Mouse (Mus musculus) brain, embryonic 14.5 days (tissue): Measurements from ENCODE around the gene Zfhx3.

Experiments
- CTCF ChIP-seq: fragments of 200-500 bp; IDR thresholded peaks from 2 replicates; pipeline ENCODE4 v1.5.1; 2012; ENCODE audit warnings: inconsistent platforms, mild to moderate bottlenecking, moderate library complexity, borderline replicate concordance; ENCODE audit not compliant: insufficient read depth, insufficient read length; ENCODE audit errors: extremely low read depth
- POLR2A ChIP-seq: fragments of 200-500 bp; IDR thresholded peaks from 2 replicates; pipeline ENCODE4 v1.6.1; 2012; ENCODE audit warnings: mild to moderate bottlenecking, inconsistent platforms, borderline replicate concordance; ENCODE audit not compliant: poor library complexity, insufficient read depth, insufficient read length, severe bottlenecking; ENCODE audit errors: extremely low read depth

- TF ChIP-seq POLR2A (no peak), CTCF (no peak)
Observed at GRCm38 (mm10) chr8:108723636-108724035, 781.2 kb downstream of the Zfhx3 start.
